Mouse (Mus musculus) neural tube, embryonic 11.5 days (tissue): ENCODE data around the gene Rhot2. TPM values are rescaled to one million over a fixed set of nuclear protein-coding genes. Genes with fewer than 3 reads are reported as not detected.

Experiments used
- ATAC-seq: fragments of 200-750 bp; cut with Nextera tagmentation; 2 replicates; pipeline ENCODE4 v1.8.0; 2017; ENCODE audit warnings: moderate number of reproducible peaks, mild to moderate bottlenecking, moderate TSS enrichment, moderate library complexity; ENCODE audit not compliant: insufficient read depth, low FRiP score, low TSS enrichment
- DNase-seq: peaks from one replicate; pipeline ENCODE4 v3.0.0-alpha.2; 2015; ENCODE audit warnings: low spot score
- H3K27ac ChIP-seq: fragments of 300-500 bp; sonication (generic); 2 replicates; pipeline ENCODE4 v1.5.1; 2014; ENCODE audit warnings: low read depth, mild to moderate bottlenecking, low read length
- H3K27me3 ChIP-seq: fragments of 300-500 bp; sonication (generic); 2 replicates; pipeline ENCODE4 v1.6.1; 2014; ENCODE audit warnings: mild to moderate bottlenecking, low read length, mixed read lengths; ENCODE audit not compliant: control insufficient read depth, insufficient read depth
- H3K36me3 ChIP-seq: fragments of 300-500 bp; sonication (generic); 2 replicates; pipeline ENCODE4 v1.6.1; 2014; ENCODE audit warnings: mild to moderate bottlenecking, low read length, moderate library complexity, mixed read lengths; ENCODE audit not compliant: control insufficient read depth, insufficient read depth
- H3K4me1 ChIP-seq: fragments of 300-500 bp; sonication (generic); 2 replicates; pipeline ENCODE4 v1.6.1; 2014; ENCODE audit warnings: low read length, mixed read lengths; ENCODE audit not compliant: control insufficient read depth, insufficient read depth
- H3K4me2 ChIP-seq: fragments of 300-500 bp; sonication (generic); 2 replicates; pipeline ENCODE4 v1.6.1; 2014; ENCODE audit warnings: low read depth, mild to moderate bottlenecking, moderate library complexity
- H3K4me3 ChIP-seq: fragments of 300-500 bp; sonication (generic); 2 replicates; pipeline ENCODE4 v1.5.1; 2014; ENCODE audit warnings: low read depth, low read length
- H3K9ac ChIP-seq: fragments of 300-500 bp; sonication (generic); 2 replicates; pipeline ENCODE4 v1.6.1; 2014; ENCODE audit warnings: mild to moderate bottlenecking, low read length
- H3K9me3 ChIP-seq: fragments of 300-500 bp; sonication (generic); 2 replicates; pipeline ENCODE4 v1.6.1; 2016; ENCODE audit warnings: low read length; ENCODE audit not compliant: control insufficient read depth
- WGBS: fragments of 180-500 bp; shearing (Covaris S2); extraction: QIAGEN DNeasy Blood & Tissue Kit; methylation state at CpG from one replicate; pipeline ENCODE4 v1.1.7; 2014; 5-methylcytosine and 5-hydroxymethylcytosine counted together
- microRNA-seq: library from miRNA; unstranded; fragments of <30 nt; microRNA quantifications from one replicate; pipeline ENCODE4, GENCODE M21; 2016
- polyA plus RNA-seq: library from polyadenylated mRNA; unstranded; fragments of >200 nt; fragmentation: Nextera tagmentation; extraction: Ambion mirVana; gene quantifications from 2 replicates; pipeline ENCODE4 v1.2.1, GENCODE M21; 2014

The Rhot2 gene
- polyA plus RNA-seq, 1 experiment from 2014 or later: 8.6 TPM

GRCm38 (mm10) chr17:25794197-25794596 lies 50.5 kb downstream of the Rhot2 start:
- peaks cover 45% of the 10 kb centered on the region for H3K4me1 ChIP-seq
- DNase-seq (peak; percentile 68), ATAC-seq (peak; percentile 60)
- 46% methylated on average over 13 of the region's 13 CpGs for WGBS
- no peaks in the 10 kb centered on the region for H3K9me3 ChIP-seq
- peak overlapping the region; percentile 83 for H3K4me3 ChIP-seq
- 0 out of 2 replicates have a peak, but pooled peaks cover 2% of the 10 kb centered on the region for H3K36me3 ChIP-seq
- no peaks in the 10 kb centered on the region for H3K27me3 ChIP-seq
- peak overlapping the region; percentile 88 for H3K27ac ChIP-seq
- H3K4me2 ChIP-seq: peak overlapping the region; percentile 96
- H3K9ac ChIP-seq: peak overlapping the region; percentile 84

DNA sequence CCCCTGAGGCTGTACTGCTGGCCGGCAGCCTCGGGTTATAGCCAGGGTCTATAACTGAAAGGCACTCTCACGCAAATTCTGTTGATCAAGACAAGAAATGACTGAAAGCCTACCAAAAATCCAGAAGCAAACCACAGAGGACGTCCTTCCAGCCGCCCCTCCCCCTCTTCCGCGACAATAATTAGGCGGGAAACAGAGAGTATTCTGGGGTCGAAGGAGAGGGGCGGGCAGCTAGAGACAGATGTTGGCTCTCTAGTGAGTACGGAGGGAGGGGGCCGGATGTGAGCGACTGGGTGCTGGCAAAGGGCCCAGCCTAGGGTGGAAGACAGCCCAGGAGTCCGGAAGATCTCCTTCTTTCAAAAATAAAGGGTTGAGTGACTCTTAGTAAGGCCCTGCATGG lies 52.0 kb downstream of the Rhot2 start, which contains the start of gene Fam173a:
Gene Fam173a (minus strand): TSS at position 287 of the 400 bp plus-strand sequence.
- peaks cover 44% of the 10 kb centered on the region for H3K4me1 ChIP-seq
- H3K4me2 ChIP-seq: peak within 1 kb of the TSS; percentile 96
- WGBS: under 1% methylated on average over 13 of the region's 14 CpGs
- H3K36me3 ChIP-seq: 0 out of 2 replicates have a peak, but pooled peaks cover 2% of the 10 kb centered on the region
- H3K4me3 ChIP-seq: peak within 1 kb of the TSS; percentile 83
- ATAC-seq (no peak), DNase-seq (peak; percentile 72)
- H3K27me3 ChIP-seq: no peaks in the 10 kb centered on the region
- H3K27ac ChIP-seq: peak within 1 kb of the TSS; percentile 88
- no peaks in the 10 kb centered on the region for H3K9me3 ChIP-seq
- peak within 1 kb of the TSS; percentile 84 for H3K9ac ChIP-seq

DNA sequence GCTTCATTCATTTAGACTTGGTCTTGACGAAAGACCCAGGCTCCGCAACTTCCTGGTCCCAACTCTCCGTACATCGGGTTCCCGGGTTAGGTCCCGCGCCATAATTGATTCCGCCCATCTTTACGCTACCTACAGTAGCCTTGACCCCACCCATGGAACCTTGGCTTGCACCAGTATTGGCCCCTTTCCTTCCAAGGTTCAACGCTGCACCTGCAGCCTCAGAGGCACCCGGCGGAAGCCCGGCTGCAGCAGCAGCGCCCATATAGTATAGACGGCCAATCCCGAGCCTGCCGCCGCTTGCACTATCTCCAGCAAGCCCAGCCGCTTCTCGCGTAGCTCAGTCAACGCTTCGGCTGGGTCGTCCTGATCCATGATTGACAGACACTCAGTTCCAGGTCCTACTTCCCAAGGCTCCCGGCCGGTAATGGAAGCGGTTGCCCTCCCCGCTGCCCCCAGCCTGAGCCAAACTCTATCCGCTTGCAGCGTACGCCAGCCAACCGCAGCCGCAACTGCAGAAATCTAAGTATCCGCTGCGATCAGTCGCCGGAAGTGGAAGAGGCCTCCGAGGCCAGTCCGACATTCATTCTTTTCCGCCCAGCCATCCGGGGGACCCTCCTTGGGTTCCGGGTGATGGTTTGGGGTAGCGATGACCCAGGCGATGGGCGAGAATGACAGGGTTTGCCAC lies 52.7 kb downstream of the Rhot2 start:
- H3K4me3 ChIP-seq: peak overlapping the region; percentile 56
- no peaks in the 10 kb centered on the region for H3K9me3 ChIP-seq
- peak overlapping the region; percentile 75 for H3K9ac ChIP-seq
- no peaks in the 10 kb centered on the region for H3K27me3 ChIP-seq
- under 1% methylated on average over 45 of the region's 45 CpGs for WGBS
- H3K27ac ChIP-seq: peak overlapping the region; percentile 88
- peak; percentile 88 for DNase-seq
- peak overlapping the region; percentile 96 for H3K4me2 ChIP-seq
- 0 out of 2 replicates have a peak, but pooled peaks cover 2% of the 10 kb centered on the region for H3K36me3 ChIP-seq
- ATAC-seq: peak; percentile 29; the same call in 1 of the 2 replicates
- H3K4me1 ChIP-seq: peaks cover 40% of the 10 kb centered on the region

DNA sequence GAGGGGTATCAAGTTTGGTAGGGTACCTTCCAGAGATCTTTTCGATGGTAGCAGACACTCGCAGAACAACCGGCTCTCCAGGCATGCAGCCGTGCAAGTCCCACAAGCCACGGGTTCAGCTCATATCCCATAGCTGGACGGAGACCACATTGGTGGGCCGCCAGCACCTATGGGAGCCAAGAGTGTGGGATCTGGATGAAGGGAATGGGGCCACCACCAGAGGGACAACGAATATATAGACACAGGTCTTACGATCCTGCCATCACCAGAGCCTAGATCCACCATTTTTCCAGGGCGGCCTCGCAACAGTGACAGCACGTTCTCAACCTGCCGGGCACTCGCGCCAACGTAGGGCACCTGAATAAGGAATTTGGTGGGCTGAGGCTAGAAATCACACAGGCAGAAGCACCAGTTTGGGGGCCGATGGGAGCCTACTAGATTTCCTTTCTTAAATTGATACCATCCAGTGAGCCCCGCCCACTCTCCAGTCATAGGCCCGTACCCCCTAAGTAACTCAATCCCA lies 53.3 kb downstream of the Rhot2 start:
- peak; percentile 56 for DNase-seq
- peak overlapping the region; percentile 75 for H3K9ac ChIP-seq
- H3K36me3 ChIP-seq: 0 out of 2 replicates have a peak, but pooled peaks cover 2% of the 10 kb centered on the region
- WGBS: 31% methylated on average over 19 of the region's 19 CpGs
- no peaks in the 10 kb centered on the region for H3K9me3 ChIP-seq
- H3K4me3 ChIP-seq: peak overlapping the region; percentile 56
- no peak for ATAC-seq
- H3K4me2 ChIP-seq: peak overlapping the region; percentile 96
- peak overlapping the region; percentile 88 for H3K27ac ChIP-seq
- H3K4me1 ChIP-seq: peaks cover 40% of the 10 kb centered on the region
- no peaks in the 10 kb centered on the region for H3K27me3 ChIP-seq

Small RNAs within 50 kb of the gene (microRNA-seq; reads per million reads assigned to microRNA genes)
- gene Mir3082: not detected

Other genes starting within 250 kb of the Rhot2 start
- 2.8 and 3.3 TPM in 2 replicates for gene Gng13, start 127.7 kb downstream of the Rhot2 start, polyA plus RNA-seq
- 20.3 and 22.5 TPM in 2 replicates for gene Chtf18, start 117.4 kb downstream of the Rhot2 start, polyA plus RNA-seq
- gene Rpusd1, start 117.2 kb downstream of the Rhot2 start, polyA plus RNA-seq: 21.5 and 22.9 TPM in 2 replicates
- 0.13 TPM in 1 of 2 replicates, not detected in the other for gene Mslnl, start 108.8 kb downstream of the Rhot2 start, polyA plus RNA-seq
- 0.42 TPM in 1 of 2 replicates, not detected in the other for gene Msln, start 90.5 kb downstream of the Rhot2 start, polyA plus RNA-seq
- gene Narfl, start 71.1 kb downstream of the Rhot2 start, polyA plus RNA-seq: 22.9 and 27.8 TPM in 2 replicates
- 74.6 and 77.3 TPM in 2 replicates for gene Haghl, start 59.2 kb downstream of the Rhot2 start, polyA plus RNA-seq
- gene Ccdc78, start 58.3 kb downstream of the Rhot2 start, polyA plus RNA-seq: 0.15 and 0.34 TPM in 2 replicates
- gene Fam173a, start 52.0 kb downstream of the Rhot2 start, polyA plus RNA-seq: 65.7 and 66.6 TPM in 2 replicates
- 0.78 TPM in 1 of 2 replicates, not detected in the other for gene AC134908.4, start 49.2 kb downstream of the Rhot2 start, polyA plus RNA-seq
- gene Metrn, start 47.7 kb downstream of the Rhot2 start, polyA plus RNA-seq: 29.4 and 38.8 TPM in 2 replicates
- gene Fbxl16, start 35.8 kb downstream of the Rhot2 start, polyA plus RNA-seq: 13.2 and 14.7 TPM in 2 replicates
- gene Wdr24, start 21.2 kb downstream of the Rhot2 start, polyA plus RNA-seq: 29.2 and 31.8 TPM in 2 replicates
- gene Jmjd8, start 16.0 kb downstream of the Rhot2 start, polyA plus RNA-seq: 52.1 and 55.6 TPM in 2 replicates
- gene Stub1, start 11.4 kb downstream of the Rhot2 start, polyA plus RNA-seq: 327 and 334 TPM in 2 replicates
- gene Rhbdl1, start 7.6 kb downstream of the Rhot2 start, polyA plus RNA-seq: 4.3 and 4.4 TPM in 2 replicates
- gene Gm20683, start 3.1 kb downstream of the Rhot2 start, polyA plus RNA-seq: 1.2 and 2.9 TPM in 2 replicates
- gene Wdr90, start 16.6 kb upstream of the Rhot2 start, polyA plus RNA-seq: 17.8 and 20.3 TPM in 2 replicates
- gene Mcrip2, start 23.9 kb upstream of the Rhot2 start, polyA plus RNA-seq: 8.2 and 8.7 TPM in 2 replicates
- 57.8 and 58.8 TPM in 2 replicates for gene Mettl26, start 30.2 kb upstream of the Rhot2 start, polyA plus RNA-seq
- 1.2 and 1.7 TPM in 2 replicates for gene Wfikkn1, start 36.0 kb upstream of the Rhot2 start, polyA plus RNA-seq
- 23.6 and 25.9 TPM in 2 replicates for gene Rab40c, start 74.9 kb upstream of the Rhot2 start, polyA plus RNA-seq
- 51.6 and 60.9 TPM in 2 replicates for gene Pigq, start 100.1 kb upstream of the Rhot2 start, polyA plus RNA-seq
- gene Nhlrc4, start 100.1 kb upstream of the Rhot2 start, polyA plus RNA-seq: 0.11 and 0.38 TPM in 2 replicates
- gene A930017K11Rik, start 107.7 kb upstream of the Rhot2 start, polyA plus RNA-seq: not detected in 2 replicates
- 21.0 and 23.3 TPM in 2 replicates for gene Capn15, start 140.9 kb upstream of the Rhot2 start, polyA plus RNA-seq
- gene Rab11fip3, start 224.7 kb upstream of the Rhot2 start, polyA plus RNA-seq: 24.4 and 24.8 TPM in 2 replicates
- 16.5 and 22.9 TPM in 2 replicates for gene Decr2, start 245.5 kb upstream of the Rhot2 start, polyA plus RNA-seq